Mouse (Mus musculus): Measurements from ENCODE around the gene Hpgds.

DNA sequence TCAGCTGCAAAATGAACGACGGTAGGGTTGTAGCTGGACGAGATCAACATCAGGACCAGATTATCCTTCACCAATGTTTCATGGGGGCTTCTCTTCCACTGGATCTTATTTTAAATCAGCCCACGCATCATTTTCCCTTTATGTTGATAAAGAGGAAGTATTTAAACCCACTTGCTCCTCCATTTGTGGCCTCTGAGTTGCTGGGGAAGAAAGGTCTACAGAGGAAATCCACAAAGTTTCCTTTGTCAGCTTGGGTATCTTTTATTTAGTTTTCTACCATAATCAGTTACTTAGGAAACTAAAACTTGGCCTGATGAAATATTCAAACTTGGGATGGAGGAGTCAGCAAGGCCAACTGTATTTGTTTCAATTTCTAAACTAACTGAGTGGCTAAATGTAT, 1.7 kb upstream of the Hpgds start:
- TF ChIP-seq CTCF (IDR thresholded peaks at IDR 0.05; ENCODE audit: low read depth), result no peak
- TF ChIP-seq EP300 (optimal IDR thresholded peaks at IDR 0.05), result no peak
